Mouse (Mus musculus) embryo, embryonic 9.5 days (tissue): ENCODE measurements around the gene Syn2.

Experiments
- DNase-seq: peaks from one replicate; pipeline ENCODE4 v3.0.0-alpha.2; 2017; ENCODE audit errors: extremely low spot score

Syn2 gene

DNA sequence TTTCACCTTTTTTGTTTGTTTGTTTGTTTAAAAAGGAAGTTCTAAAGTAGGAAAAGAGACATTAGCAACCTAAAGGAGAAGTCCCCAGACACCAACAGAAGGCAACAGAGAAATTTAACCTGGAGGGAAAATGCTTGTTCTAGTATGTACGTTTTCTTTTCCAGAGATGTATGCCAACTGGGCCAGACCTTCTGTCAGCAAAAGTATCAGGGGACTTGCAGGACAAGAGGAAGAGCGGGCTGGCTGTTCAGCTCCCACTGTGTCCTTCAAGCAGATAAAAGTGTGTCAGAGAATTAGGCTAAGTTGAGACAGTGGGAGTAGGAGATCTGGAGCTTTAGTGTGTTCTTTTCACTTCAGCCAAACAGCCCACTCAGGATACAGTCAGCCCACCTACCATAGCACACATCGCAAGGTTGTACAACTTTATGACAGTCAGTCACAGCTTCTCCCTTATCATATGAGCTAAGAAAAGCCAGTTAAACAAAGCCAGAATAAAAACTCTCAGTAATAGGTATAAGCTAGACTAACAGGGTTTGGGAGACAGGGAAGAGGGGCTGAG, 110.9 kb downstream of the Syn2 start:
- no peak for DNase-seq

DNA sequence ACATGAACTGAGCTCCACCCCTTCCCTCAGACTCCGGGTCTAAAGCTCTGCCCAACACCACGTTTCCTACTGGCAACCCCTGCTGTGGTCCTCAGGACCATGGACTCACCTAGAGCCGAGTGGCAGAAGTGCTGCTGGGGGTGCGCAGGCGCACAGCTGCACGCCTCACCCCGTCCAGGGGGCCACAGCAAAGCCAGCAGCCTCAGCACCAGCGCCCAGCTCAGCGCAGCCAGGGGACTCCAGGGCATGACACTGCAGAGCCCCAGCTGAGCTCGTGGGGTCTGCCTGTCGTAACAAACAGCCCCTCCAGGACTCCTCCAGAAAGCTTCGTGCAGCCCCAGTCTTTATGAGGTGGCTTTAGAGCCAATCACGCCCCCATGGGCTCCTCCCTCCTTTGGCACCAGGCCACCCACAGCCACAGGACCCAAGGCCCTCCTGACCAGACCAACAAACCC, 116.9 kb downstream of the Syn2 start:
- DNase-seq = no peak

DNA sequence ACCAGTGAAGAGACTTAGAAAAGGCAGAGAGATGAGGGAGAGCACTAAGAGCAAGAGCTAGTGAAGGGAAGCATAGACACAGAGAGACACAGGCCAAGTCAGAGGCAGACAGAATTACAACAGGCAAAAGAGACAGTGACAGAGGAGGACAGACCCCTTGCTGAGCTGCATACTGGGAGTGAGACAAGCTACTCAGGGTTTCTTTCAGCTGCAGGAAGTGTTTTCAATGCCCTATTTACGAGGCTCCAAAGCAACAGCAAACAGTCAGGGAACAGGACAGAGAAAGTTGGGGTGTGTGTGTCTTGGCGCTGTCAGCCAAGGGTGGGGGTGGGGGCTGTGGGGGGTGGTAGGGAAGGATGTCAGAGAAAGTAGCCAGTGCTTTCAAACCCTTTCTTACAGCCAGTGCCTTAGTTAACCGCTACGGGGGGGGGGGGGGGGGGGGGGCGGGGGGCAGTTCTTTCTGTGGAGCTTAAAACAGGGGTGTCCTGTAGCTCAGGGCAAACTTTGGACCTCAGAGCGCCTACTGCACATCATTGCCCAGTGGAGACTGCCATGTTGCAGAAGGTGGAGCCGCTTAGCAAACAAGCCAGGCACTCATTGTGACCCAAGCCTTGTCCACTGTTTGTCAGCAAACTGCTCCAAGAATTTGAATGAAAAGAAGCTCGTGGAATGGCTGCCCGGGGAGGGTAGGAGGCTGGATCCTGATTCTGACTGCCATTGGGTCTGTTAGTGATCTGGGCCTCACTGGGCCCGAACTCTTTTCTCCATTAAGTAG, 117.6 kb downstream of the Syn2 start, which contains the start of gene Timp4:
TSS of gene Timp4 (minus strand) at position 107 of the 775 bp plus-strand sequence.
- no peak for DNase-seq

DNA sequence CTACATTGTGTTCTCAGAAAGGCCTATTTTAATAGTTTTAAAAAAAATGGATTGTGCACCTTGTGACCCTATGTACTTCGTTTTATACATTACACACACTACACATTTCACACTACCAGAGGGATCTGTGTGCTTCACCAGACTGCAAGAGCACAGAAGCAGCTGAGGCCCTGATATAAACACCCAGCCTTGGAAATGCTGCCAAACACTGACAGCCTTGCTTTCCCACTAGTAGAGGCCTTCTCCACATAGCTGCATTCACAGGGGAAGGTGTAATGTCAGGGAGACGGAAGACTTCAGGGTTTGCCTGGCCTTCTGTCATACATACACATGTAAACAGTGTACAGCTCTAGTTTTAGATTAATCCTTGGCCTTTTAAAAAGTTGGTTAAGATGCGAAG, 120.5 kb downstream of the Syn2 start:
- DNase-seq = no peak

DNA sequence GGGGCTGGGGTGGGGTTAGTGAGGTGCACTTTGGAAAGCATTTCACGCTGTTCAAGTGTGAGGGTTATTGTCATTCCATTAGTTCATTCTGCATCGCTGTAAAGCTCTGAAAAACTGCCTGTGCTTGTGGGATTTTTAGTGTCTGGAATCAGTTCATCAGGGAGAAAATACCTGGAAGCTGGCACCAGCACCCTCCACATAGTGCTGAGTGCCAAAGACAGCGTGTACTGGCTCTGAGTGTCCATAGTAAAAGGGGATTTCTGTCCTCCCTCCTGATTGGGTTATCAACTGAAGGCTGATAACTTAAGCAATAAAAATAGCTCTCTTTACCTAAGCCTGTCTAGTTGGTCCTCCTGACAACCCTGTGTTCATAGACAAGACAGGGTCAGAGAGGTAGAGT, 125.8 kb downstream of the Syn2 start:
- DNase-seq = no peak

DNA sequence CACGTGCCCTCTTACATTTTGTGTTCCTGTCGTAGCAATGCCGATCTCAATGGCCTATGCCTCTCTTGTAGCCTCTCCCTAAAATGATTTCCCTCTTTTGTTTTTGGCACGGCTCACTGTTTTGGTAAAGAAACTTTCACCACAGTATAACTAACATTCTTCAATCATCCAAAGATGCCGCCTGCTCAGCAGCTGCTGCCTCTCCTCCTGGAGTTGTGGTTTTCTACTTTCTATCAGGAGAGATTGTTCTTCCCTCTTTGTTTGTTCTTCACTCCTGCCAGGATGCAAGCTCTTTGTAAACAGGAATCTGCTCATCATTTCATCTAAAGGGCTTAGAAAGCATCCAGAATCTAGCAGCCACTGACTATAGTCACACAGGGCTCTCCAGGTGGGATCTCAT, 132.1 kb downstream of the Syn2 start:
- no peak for DNase-seq

DNA sequence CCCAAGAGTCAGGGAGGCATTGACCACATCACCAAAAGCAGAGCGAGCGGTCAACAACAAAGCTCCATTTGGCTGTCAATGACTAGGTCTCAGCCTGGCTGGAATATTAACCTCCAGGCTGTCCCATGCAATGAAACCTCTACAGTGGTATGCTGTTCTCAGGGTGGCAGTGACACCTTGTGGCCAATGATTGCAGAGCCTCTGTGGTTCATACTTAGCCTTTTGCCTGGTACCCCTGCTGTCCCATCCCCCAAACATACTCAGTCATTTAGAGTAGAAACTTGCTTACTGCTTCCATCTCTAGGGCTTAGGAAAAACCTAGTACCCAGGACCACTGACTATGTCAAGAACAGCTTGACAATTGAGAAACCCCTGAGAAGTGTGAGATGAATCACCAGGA, 133.2 kb downstream of the Syn2 start:
- peak; percentile 64 for DNase-seq

DNA sequence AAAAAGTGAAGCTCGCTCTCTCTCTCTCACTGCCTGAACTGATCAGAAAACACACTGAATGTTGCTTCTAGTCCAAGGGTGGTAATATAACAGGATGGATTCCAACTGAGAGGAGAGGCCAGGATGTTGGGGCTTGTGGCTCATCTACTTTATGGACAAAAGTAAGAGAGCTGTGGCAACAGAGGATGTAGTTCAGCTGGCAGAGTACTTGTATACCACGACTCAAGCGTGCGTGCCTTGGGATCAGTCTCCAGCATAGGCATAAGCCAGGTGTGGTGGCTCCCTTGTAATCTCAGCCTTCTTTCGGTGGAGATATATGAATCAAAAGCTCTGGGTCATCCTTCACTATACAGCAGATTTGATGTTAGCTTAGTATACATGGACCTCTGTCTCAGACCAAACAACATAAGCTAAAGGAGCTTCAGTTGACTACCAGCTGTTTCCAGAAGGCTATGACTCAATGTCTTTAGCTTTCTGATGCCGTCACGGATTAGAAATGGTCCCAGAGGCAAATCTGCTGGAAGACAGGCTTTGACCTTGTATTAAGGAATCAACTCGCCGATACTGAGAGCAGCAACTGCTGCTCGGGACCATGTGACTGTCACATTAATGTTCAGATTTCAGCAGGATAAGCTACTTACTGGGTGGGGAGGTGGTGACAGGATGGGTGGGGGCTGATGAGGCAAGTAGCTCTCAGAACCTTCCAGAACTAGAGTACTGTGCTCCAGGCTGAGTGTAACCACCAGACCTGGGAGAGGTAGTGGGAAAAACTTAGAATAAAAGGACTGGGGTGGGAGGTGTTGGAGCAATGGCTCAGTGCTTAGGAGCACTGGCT, 134.1 kb downstream of the Syn2 start:
- no peak for DNase-seq

DNA sequence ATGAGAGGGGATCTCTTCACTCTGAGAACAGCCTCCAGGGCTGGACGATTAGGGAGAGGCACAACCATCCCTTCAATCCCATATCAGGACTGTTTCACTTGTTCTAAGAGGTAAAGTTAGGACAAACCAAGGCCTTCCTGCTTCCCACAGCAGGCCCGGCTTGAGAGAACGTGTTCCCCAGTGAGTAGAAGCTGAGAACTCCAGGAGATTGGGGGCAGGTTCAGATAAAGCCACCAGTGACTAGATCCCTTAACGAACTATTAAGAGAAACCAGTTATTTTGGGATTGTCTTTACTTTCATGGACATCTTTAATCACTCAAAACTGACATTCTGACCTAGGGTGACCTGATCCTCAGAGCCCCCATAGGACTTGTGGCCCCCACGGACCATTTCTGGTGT, 134.9 kb downstream of the Syn2 start:
- DNase-seq = no peak

DNA sequence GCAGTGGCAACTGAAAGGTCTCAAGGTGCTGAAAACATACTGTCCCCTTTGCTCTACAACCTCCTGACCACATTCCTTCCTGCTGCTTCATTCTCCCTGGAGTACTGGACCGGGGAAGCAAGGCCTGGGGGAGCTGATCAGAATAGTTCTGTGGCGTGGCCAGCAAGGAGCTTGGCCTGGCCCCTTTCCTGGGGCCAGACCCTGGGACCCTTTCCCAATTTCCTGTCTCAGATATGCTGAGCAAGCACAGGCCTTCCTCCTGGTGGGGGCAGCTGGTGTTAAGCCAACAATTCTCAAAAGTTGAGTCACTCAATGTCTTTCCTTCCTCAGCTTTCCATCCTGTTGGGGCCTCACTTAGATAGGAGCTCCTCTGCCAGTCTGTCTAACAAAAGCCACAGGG, 135.4 kb downstream of the Syn2 start:
- DNase-seq = no peak

DNA sequence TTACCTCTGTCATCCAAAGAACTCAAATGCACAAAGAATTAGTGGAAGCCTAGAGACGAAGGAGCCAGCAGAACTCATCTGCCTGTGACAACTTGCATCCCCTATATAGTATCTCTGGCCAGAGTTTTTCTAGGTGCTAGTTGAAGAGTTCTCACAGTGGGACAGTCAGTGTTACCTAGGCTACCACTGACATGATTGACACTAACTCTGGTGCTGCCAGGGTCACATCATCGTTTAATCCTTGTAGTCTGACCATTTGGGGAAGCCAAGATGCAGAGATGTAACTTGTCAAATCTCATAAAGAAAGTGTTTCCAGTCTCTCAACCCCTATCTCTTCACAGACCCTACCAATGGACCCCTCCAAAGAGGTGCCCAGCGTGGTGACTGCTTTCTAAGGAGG, 136.6 kb downstream of the Syn2 start:
- no peak for DNase-seq

DNA sequence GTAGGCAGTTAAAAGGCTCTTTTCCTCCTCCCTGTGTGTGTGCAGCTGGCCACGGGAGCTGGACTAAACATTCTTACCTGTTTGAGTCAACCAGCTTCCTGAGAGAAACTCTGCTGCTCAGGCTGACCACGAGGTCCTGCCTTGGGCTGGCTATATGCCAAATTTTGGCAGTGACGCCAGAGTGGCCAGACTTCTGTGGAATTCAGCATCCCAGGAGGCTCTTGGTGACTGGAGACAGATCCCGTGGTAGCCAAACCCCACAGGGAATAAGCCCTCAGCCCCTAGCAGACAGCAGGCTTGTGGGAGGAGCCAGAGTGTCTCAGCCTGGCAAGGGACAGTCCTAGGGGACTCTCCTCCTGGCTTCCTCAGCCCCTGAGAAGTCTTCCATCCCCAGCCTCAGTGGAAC, 137.2 kb downstream of the Syn2 start:
- DNase-seq = no peak

DNA sequence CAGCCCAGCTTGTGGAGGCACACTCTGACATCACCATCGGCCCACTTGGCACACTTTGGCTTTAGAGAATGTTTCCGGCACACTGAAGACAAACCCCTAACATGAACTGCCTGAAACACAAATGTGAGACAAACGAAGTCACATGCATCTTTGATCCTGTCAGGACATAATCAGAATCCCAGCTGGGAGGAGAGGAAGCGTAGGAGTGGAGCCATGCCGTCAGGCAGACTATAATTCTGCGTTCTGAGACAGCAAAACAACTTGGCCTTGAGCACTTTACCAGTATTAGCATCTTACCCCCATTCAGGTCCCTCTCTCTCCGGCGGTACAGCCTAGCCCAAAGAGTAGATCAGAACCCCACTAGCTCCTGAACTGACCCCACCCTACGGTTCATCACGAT, 138.6 kb downstream of the Syn2 start:
- DNase-seq = no peak

DNA sequence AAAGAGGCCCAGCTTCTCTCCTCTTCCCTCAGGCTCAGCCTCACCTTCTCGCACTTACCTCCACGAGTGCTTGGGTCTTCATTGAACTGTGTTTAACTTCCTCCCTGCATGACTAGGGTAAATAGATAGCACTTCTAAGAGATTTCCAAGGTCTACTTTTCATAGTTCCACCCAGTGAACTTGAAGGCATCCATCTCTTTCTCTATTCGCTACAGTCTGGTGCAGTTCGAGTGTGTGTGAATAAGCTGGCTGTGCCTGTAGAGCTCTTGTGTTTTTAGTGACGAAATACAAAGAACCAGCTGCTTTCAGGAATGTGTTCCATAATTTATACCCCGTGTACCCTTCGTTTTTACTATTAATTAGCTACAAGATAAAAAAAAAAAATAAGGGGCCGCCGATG, 140.0 kb downstream of the Syn2 start:
- no peak for DNase-seq

DNA sequence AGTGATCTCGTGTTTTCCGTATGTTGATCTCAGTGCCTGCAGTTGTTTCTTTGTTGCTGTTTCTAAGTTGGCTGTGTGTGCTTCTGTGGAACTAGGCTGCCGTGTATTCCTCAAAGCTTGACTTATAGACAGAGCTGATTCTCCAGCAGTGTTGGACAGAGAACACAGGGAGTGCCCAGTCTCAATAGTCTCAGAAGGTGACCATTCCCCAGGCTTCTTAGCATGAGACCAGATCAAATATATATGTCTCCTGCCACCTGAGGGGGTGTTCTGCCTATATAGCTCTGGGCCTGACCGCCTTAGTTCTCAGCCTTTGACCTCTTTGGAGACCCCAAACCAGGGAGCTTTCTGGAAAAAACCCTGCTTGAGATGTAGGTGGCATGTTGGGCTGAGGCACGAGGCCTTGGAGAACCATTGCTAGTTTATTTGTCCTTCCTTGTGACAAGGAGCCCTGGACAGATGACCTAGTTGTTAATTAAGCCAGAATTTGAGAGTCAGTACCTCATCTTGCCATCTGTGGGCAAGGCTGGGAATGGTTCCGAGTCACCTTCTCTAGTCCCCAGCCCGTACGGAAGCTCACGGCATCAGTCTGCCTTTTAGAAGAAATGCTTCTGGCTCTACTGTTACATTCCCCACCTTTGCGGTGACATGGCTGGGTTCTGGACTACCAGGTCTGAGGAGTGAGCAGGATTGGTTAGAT, 140.6 kb downstream of the Syn2 start:
- DNase-seq = no peak

DNA sequence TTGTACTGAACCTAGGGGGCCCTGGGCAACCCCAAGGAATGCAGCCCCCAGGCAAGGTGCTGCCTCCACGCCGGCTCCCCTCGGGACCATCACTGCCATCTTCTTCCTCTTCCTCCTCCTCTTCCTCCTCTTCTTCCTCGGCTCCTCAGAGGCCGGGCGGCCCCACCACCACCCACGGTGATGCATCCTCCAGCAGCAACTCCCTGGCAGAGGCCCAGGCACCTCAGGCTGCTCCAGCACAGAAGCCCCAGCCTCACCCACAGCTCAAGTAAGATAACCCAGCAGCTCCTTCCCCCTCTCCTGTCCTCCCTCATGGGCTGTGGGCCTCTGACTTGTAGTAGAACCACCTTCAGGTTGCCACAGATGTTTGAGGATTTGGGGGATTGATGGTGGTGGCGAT, 143.4 kb downstream of the Syn2 start:
- DNase-seq = no peak

DNA sequence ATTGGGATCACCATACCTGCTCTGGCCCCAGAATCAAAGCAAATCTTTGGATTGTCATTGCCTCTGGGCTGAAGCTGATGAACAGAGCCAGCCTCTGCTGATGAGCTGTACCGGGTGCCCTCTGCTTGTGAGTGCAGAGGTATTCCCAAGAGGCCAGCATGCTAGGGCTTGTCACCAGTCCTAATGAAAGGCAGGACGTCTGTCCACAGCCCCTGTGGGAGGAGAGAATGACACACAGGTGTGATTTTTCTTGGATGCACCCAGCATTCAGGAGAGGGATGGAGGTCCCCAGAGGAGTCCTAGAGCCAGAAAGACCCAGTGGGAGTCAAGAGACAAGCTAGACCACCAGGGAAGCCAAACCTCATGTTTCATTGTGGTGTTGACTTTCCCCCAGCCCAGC, 144.9 kb downstream of the Syn2 start:
- DNase-seq = no peak

DNA sequence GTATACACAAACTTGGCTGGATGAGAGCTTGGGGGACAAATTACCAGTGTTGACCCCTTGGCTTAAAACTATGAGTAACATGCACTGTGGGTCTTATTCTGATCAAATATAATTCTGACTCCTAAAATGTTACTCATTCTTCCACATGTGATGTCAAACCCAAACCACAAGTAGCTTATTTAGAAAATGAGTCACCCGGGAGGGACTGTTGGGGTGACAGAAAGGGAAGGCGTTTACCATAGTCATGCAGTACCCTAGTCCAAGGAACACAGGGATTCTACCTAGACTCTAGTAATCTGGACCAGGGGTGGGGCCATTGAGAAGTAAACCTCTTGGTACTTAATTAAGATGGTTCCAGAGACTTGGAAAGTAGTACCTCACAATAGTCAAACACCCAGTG, 149.5 kb downstream of the Syn2 start:
- no peak for DNase-seq

DNA sequence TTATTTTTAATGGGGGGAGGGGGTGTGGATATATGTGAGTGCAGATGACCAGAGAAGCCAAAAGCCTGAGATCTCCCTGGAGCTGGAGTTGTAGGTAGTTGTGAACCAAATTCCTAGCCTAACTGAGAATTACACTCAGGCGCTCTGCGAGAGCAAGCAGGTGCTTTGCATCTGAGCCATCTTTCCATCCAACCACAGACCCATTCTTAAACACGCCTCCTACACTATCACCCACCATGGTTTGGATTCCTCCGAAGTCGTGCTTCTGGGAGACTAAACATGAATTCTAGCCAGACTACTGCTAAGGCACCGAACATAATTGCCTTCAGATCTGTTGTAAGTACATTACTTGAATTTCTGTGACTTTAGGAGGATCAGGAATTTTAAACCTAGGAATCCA, 151.7 kb downstream of the Syn2 start:
- no peak for DNase-seq

DNA sequence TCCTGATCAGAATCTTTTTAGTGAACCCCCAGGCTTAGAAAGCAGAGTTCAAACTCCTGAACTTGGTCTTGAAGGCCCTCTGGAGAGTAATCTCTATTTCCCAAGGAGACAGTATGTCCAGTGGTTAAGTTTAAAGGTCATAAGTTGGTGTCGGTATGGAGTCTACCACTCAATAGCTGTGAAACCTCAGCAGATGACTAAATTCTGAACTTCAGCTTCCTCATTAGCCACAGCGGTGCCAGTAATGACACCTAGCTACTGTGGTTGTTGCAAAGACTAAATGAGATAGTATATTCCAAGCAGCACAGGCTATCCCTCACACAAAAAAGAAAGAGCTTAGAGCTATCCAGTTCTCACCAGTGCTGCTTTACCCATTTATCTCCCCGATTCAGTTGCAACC, 153.5 kb downstream of the Syn2 start:
- DNase-seq = no peak

DNA sequence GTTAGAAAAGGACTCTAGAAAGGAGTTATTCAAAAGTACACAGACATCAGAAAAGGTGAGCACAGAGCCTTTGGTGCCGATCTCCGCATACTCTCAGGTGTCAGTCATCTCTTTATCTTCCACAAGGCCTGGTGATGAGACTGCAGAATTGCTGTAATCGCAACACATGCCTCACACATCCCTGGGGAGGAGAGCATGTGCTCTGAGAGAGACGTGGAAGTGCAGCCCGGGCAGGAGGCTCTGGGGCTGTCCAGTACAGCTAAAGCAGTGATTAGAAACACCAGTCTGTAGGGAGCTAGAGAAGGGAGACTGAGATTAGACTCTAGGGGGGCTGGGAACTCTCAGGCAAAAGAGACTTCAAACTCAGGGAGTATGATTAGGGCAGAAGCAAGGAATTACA, 155.9 kb downstream of the Syn2 start:
- DNase-seq = no peak

DNA sequence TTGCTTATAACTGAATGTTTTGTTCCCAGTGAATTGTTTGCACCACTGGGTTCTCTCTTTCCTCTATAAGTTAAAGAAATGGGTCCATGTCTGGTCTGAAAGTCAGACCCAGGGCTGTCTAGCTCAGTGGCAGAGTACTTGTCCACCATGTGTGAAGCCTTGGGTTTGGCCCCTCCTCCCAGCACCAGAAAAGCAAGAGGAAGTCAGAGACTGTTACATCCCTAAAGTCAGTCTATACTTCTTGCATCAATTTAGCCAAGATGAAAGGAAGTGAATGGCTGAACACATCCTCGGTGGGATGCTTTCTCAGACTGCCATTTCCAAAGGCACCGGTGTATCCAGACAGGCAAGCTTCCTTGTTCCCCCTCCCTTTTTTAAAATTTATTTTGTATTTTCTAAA, 156.4 kb downstream of the Syn2 start:
- DNase-seq = no peak
